Mouse (Mus musculus) gastrocnemius, adult 2 months (tissue): ENCODE results near the gene Lgals3bp. TPM values are rescaled to one million over a fixed set of nuclear protein-coding genes. Genes with fewer than 3 reads are reported as not detected.
A peak's percentile ranks its signal among the peaks of the same experiment; 100 is the strongest.

ENCODE experiments used
- DNase-seq: peaks from one replicate; pipeline ENCODE4 v3.0.0; 2022
- H3K27ac ChIP-seq: fragments of 200-600 bp; 2 replicates; pipeline ENCODE4 v1.8.1; 2022; ENCODE audit warnings: mild to moderate bottlenecking
- H3K4me3 ChIP-seq: fragments of 200-600 bp; 2 replicates; pipeline ENCODE4 v1.8.1; 2022; ENCODE audit warnings: mild to moderate bottlenecking, moderate library complexity
- CTCF ChIP-seq: fragments of 200-600 bp; IDR thresholded peaks from 2 replicates; pipeline ENCODE4 v1.8.1; 2022; ENCODE audit warnings: antibody characterized with exemption, mild to moderate bottlenecking, moderate library complexity
- intact Hi-C: fragments of 180-260 bp; cut with DNase I; formaldehyde crosslinking; loops from one replicate; pipeline ENCODE4 v1.15.1; 2025
- long read RNA-seq, 2 experiments: library from polyadenylated mRNA; stranded (forward); transcript quantifications; one replicate each; pipeline ENCODE4 v2.0.0; 2021
- total RNA-seq, 2 experiments: library from RNA; stranded (reverse); gene quantifications; 2 replicates each; pipeline ENCODE4 v1.2.3; 2021

Lgals3bp gene
- total RNA-seq, result 10 to 100 TPM; 12.0 to 17.0 TPM
- long read RNA-seq, experiment 1, transcript Lgals3bp-201 (6 exons, 2,330 nt), result major isoform, 8 of 9 reads
- long read RNA-seq, experiment 1, partial matches to known transcripts, result 1 of 9 reads
- long read RNA-seq, experiment 1, other reads (novel, unspliced or antisense), result 0 of 9 reads
- long read RNA-seq, experiment 2, partial matches to known transcripts, result 1 of 5 reads
- long read RNA-seq, experiment 2, other reads (novel, unspliced or antisense), result 1 of 5 reads

- Histone ChIP-seq H3K4me3 (peak within 1 kb of the TSS; percentile 73), H3K27ac (peak within 1 kb of the TSS; percentile 91)
- DNase-seq, result peak; percentile 80
- peak; percentile 58 for TF ChIP-seq CTCF
- intact Hi-C loops, result no loop called here
These were observed at the start of gene Lgals3bp for GRCm38 (mm10) chr11:118401760-118402280. TSS of gene Lgals3bp (minus strand) at chr11:118402092.

GRCm38 (mm10) chr11:118451211-118451610 lies 49.3 kb upstream of the Lgals3bp start:
- no peak overlapping the region for H3K4me3 ChIP-seq
- peak overlapping the region; percentile 32; the same call in 1 of the 2 replicates for H3K27ac ChIP-seq
- no peak for TF ChIP-seq CTCF
- peak; percentile 48 for DNase-seq
- intact Hi-C loops, result no loop called here

DNA sequence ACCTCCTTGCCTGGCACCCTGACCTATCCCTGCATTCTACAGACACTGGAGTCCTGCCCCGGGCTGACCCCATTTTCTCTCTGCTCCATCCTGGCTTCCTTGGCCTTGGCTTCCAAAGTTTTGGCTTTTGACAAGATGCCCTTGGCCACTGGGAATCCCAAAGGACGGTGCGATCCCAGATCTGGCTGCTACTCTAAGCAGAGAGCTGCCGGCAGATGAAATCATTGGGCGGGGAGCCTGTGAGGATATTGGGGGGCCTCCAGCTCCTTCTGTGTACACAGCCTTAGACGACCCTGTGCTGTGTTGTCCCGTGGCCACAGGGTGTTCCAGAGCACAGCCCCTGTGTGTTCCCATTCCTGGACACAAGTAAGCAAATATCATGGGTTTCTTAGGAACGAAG lies 46.5 kb upstream of the Lgals3bp start:
- Histone ChIP-seq H3K27ac (peak overlapping the region; percentile 75), H3K4me3 (peak overlapping the region; percentile 5; the same call in 1 of the 2 replicates)
- intact Hi-C loops, result no loop called here
- DNase-seq, result peak; percentile 89
- no peak for TF ChIP-seq CTCF

- H3K27ac ChIP-seq, result peak overlapping the region; percentile 75
- intact Hi-C loops, result no loop called here
- no peak for TF ChIP-seq CTCF
- no peak overlapping the region for H3K4me3 ChIP-seq
- no peak for DNase-seq
These were observed 45.5 kb upstream of the Lgals3bp start for GRCm38 (mm10) chr11:118447346-118447745.

GRCm38 (mm10) chr11:118445843-118446242 lies 44.0 kb upstream of the Lgals3bp start:
- intact Hi-C loops, result loop anchor here (1.0 kb wide), 1 partner anchor 45 kb away; no protein-coding TSS in a partner anchor
- TF ChIP-seq CTCF, result peak; percentile 96

DNA sequence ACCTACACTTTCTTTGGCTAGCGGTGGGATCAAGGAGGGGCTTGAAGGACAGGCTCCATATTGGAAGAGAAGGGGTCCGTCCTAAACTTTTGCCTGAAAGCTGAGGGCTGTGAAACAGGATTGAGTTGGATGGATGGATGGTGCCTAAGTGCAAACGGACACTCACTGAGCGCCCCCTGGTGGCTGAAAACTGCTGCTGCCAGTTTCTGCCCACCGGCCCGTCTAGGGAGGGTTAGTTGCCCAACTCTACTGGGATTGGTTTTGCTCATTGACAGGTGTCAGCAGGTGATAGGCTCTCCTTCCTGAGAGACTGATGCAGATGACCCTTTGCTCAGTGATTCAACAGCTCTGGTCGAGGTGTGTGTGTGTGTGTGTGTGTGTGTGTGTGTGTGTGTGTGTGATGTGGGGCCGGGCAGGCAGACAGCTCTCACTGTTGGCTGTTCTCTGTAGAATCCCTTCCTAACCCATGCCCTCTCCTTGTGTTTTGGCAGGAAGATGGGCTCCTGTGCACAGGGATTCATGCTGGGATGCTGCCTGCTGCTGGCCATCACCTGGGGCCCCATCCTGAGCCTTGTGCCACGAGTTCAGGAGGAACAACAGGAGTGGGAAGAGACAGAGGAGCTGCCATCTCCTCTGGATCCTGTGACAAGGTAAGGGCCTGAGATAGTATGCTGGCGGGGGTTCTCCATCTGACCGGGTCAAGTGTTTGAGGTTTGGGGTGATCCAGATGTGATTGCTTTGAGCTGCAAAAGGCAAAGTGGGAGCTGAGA lies 41.5 kb upstream of the Lgals3bp start:
- intact Hi-C loops, result loop anchor here (1.0 kb wide), 1 partner anchor 20 kb away; no protein-coding TSS in a partner anchor
- Histone ChIP-seq H3K27ac (no peak overlapping the region), H3K4me3 (no peak overlapping the region)
- DNase-seq, result peak; percentile 84
- peak; percentile 94 for TF ChIP-seq CTCF

More at GRCm38 (mm10) chr11:118445843-118446242, 44.0 kb upstream of the Lgals3bp start:
- DNase-seq, result peak; percentile 77
- no peak overlapping the region for H3K27ac ChIP-seq
- H3K4me3 ChIP-seq, result no peak overlapping the region

DNA sequence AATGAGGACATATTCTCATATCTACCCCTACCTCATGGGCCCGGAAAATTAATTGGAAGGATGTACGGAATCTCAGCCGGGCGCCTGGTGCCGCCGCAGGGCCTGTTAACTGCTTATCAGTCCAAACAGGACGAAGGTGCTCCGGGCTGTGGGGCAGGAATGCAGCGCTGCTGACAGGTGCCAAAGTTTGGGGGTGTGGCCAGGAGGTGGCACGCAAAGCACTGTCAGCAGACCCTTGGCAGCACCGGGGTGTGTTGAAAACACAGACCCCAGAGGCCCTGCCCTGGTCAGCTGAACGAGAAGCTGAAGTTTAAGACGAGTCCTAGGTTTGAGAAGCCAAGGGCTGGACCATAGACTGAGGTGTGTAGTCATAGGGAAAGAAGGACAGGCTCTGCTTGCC lies 40.8 kb upstream of the Lgals3bp start:
- no peak for DNase-seq
- no peak overlapping the region for H3K4me3 ChIP-seq
- intact Hi-C loops, result loop anchor here (1.0 kb wide), 1 partner anchor 19 kb away; no protein-coding TSS in a partner anchor

GRCm38 (mm10) chr11:118438665-118439414 lies 36.9 kb upstream of the Lgals3bp start:
- Histone ChIP-seq H3K4me3 (peak overlapping the region; percentile 21; the same call in 1 of the 2 replicates), H3K27ac (peak overlapping the region; percentile 79)
- DNase-seq, result peak; percentile 56
- no peak for TF ChIP-seq CTCF
- intact Hi-C loops, result no loop called here

More for the DNA sequence above, 40.8 kb upstream of the Lgals3bp start:
- no peak for TF ChIP-seq CTCF
- no peak overlapping the region for H3K27ac ChIP-seq

- H3K27ac ChIP-seq, result peak overlapping the region; percentile 31
- intact Hi-C loops, result no loop called here
- peak; percentile 42 for TF ChIP-seq CTCF
- no peak overlapping the region for H3K4me3 ChIP-seq
- no peak for DNase-seq
These were observed 34.6 kb upstream of the Lgals3bp start for GRCm38 (mm10) chr11:118436471-118436935.

- no peak for TF ChIP-seq CTCF
- intact Hi-C loops, result no loop called here
- Histone ChIP-seq H3K27ac (peak overlapping the region; percentile 88), H3K4me3 (peak overlapping the region; percentile 64)
- no peak for DNase-seq
These were observed 32.2 kb upstream of the Lgals3bp start for GRCm38 (mm10) chr11:118434093-118434492.

DNA sequence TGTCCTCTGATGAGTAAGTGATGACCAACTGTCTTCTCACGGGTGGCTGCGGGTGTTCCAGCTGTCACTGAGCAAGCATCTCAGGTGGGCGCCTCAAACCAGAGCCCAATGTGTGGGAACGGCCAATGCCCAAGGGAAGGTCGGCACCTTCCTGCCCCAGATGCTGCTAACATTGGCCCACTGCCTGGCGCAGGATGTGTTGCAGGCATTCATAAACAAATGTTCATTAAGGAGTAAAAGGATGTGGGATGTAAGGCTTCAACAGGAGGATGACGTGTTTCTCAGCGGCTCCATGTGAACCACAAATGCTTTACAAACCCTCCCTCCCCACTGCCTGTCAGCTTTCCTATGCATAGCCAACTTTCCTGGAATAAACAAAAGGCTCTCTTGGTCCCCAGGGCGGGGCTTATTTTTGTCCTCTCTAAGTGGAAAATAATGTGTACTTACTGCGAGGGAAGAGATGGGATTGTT lies 31.5 kb upstream of the Lgals3bp start:
- Histone ChIP-seq H3K4me3 (peak overlapping the region; percentile 64), H3K27ac (peak overlapping the region; percentile 88)
- no peak for TF ChIP-seq CTCF
- DNase-seq, result peak; percentile 54
- intact Hi-C loops, result no loop called here
